In genomic region chr3:87523701-87524100, GRCm38 (mm10) we compare ENCODE assay signal across 23 mouse cellular contexts. TPM values are rescaled to one million over a fixed set of nuclear protein-coding genes. Genes with fewer than 3 reads are reported as not detected.
DNase-seq lines count a peak whose midpoint lies in the region; ATAC-seq and TF ChIP-seq lines count a peak whose summit lies in the region.
"Had no signal": no experiment of that assay in that cellular context is flagged by ENCODE, and none has a peak within 500 bp of the region (broad histone marks: within the 10 kb centered on the region; RNA-seq: fewer than 3 reads in every experiment).

No protein-coding gene starts in this region.

- no peak overlapping the region for H3K9ac ChIP-seq in embryonic facial prominence, embryonic 15.5 days
- H3K9ac ChIP-seq: embryonic facial prominence, embryonic 12.5 days; forebrain, embryonic 12.5 days; forebrain, embryonic 15.5 days; hindbrain, embryonic 12.5 days; hindbrain, embryonic 15.5 days; intestine, embryonic 15.5 days had no signal

- no peaks in the 10 kb centered on the region for H3K9me3 ChIP-seq in embryonic facial prominence, embryonic 15.5 days (replicated peaks)
- H3K9me3 ChIP-seq in embryonic facial prominence, embryonic 10.5 days, result no peaks in the 10 kb centered on the region
- H3K9me3 ChIP-seq: embryonic facial prominence, embryonic 12.5 days; forebrain, embryonic 12.5 days; forebrain, embryonic 15.5 days; heart, embryonic 10.5 days; hindbrain, embryonic 12.5 days; hindbrain, embryonic 15.5 days; intestine, embryonic 15.5 days had no signal

- H3K4me1 ChIP-seq in embryonic facial prominence, embryonic 15.5 days, result peaks cover 19% of the 10 kb centered on the region
- H3K4me1 ChIP-seq in embryonic facial prominence, embryonic 10.5 days, result peaks cover 18% of the 10 kb centered on the region
- peaks cover 28% of the 10 kb centered on the region for H3K4me1 ChIP-seq in thymus, adult 2 months (replicated peaks; ENCODE audit: control insufficient read depth, insufficient read depth, low read length)

- H3K27me3 ChIP-seq in embryonic facial prominence, embryonic 15.5 days, result no peaks in the 10 kb centered on the region
- H3K27me3 ChIP-seq in embryonic facial prominence, embryonic 10.5 days (replicated peaks; ENCODE audit: low read depth, poor library complexity, severe bottlenecking), result no peaks in the 10 kb centered on the region
- no peaks in the 10 kb centered on the region for H3K27me3 ChIP-seq in thymus, adult 2 months (ENCODE audit: control insufficient read depth, insufficient read depth, low read length)
- H3K27me3 ChIP-seq: embryonic facial prominence, embryonic 12.5 days; forebrain, embryonic 12.5 days; forebrain, embryonic 15.5 days; hindbrain, embryonic 12.5 days; hindbrain, embryonic 15.5 days; intestine, embryonic 15.5 days had no signal

- no peak for ATAC-seq in embryonic facial prominence, embryonic 15.5 days (ENCODE audit: insufficient number of reproducible peaks, low FRiP score, low TSS enrichment, low read depth)
- peak; percentile 2 for ATAC-seq in CD4-positive, CD25-positive, alpha-beta regulatory T cell, adult 4 months
- ATAC-seq in megakaryocyte-erythroid progenitor cell, adult 5-6 weeks (replicated peaks; ENCODE audit: low FRiP score, low TSS enrichment, poor library complexity, severe bottlenecking), result no peak
- ATAC-seq: forebrain, embryonic 15.5 days; intestine, embryonic 15.5 days; Patski had no signal

- H3K27ac ChIP-seq in embryonic facial prominence, embryonic 15.5 days (replicated peaks), result 0 out of 2 replicates have a peak overlapping the region, but pooled peaks have one; percentile 31
- H3K27ac ChIP-seq in embryonic facial prominence, embryonic 10.5 days (replicated peaks), result no peak overlapping the region
- no peak overlapping the region for H3K27ac ChIP-seq in thymus, adult 2 months (ENCODE audit: control insufficient read depth, insufficient read depth, low read length)
- H3K27ac ChIP-seq: embryonic facial prominence, embryonic 12.5 days; forebrain, embryonic 12.5 days; forebrain, embryonic 15.5 days; heart, adult 2 months; heart, embryonic 10.5 days; hindbrain, embryonic 12.5 days; hindbrain, embryonic 15.5 days; intestine, embryonic 15.5 days had no signal

- H3K4me3 ChIP-seq in embryonic facial prominence, embryonic 15.5 days (replicated peaks), result no peak overlapping the region
- H3K4me3 ChIP-seq in embryonic facial prominence, embryonic 10.5 days, result no peak overlapping the region
- H3K4me3 ChIP-seq in thymus, adult 2 months (ENCODE audit: control insufficient read depth, insufficient read depth, low read length), result no peak overlapping the region
- H3K4me3 ChIP-seq: embryonic facial prominence, embryonic 12.5 days; erythroblast, embryonic 14.5 days; forebrain, embryonic 12.5 days; forebrain, embryonic 15.5 days; heart, adult 2 months; heart, embryonic 10.5 days; hindbrain, embryonic 12.5 days; hindbrain, embryonic 15.5 days; intestine, embryonic 15.5 days had no signal

- 88% methylated on average over 9 of the region's 9 CpGs for WGBS in embryonic facial prominence, embryonic 15.5 days
- 95% methylated on average over 9 of the region's 9 CpGs for WGBS in embryonic facial prominence, embryonic 10.5 days
- 13% methylated on average over 9 of the region's 9 CpGs for WGBS in thymus, adult 2 months

- H3K36me3 ChIP-seq in embryonic facial prominence, embryonic 15.5 days, result peaks cover 10% of the 10 kb centered on the region
- peaks cover 17% of the 10 kb centered on the region for H3K36me3 ChIP-seq in embryonic facial prominence, embryonic 10.5 days (replicated peaks)
- no peaks in the 10 kb centered on the region for H3K36me3 ChIP-seq in thymus, adult 2 months (ENCODE audit: control insufficient read depth, insufficient read depth, low read length)

- H3K4me2 ChIP-seq in embryonic facial prominence, embryonic 15.5 days (replicated peaks), result no peak overlapping the region
- H3K4me2 ChIP-seq: embryonic facial prominence, embryonic 12.5 days; forebrain, embryonic 12.5 days; forebrain, embryonic 15.5 days; hindbrain, embryonic 12.5 days; hindbrain, embryonic 15.5 days; intestine, embryonic 15.5 days had no signal

- TF ChIP-seq CTCF in thymus, adult 2 months (IDR thresholded peaks at IDR 0.05; ENCODE audit: borderline replicate concordance, control insufficient read depth, extremely low read depth, insufficient read depth, low read length, poor library complexity), result no peak

- TF ChIP-seq POLR2A in thymus, adult 2 months (IDR thresholded peaks at IDR 0.05; ENCODE audit: control insufficient read depth, extremely low read depth, insufficient read depth, low read length, poor library complexity), result no peak

- DNase-seq in embryonic facial prominence, embryonic 10.5 days (ENCODE audit: low spot score), result no peak
- peak; percentile 50 for DNase-seq in naive thymus-derived CD4-positive, alpha-beta T cell, adult 2 months (ENCODE audit: low read depth)
- DNase-seq in adipocyte (ENCODE audit: low spot score), result no peak
- no peak for DNase-seq in thymus, adult 2 months
- DNase-seq: adrenal gland, postnatal 10 days; adrenal gland, postnatal 36 days; cerebellum, adult 18-20 months; cerebellum, adult 9-10 months; cerebellum, postnatal 14 days; gastrocnemius, postnatal 25 days; heart, adult 2 months had no signal

RNA-seq across cellular contexts. Expression of gene Etv3, which starts 1.5 kb away (rescaled TPM):
- polyA plus RNA-seq in embryonic facial prominence, embryonic 15.5 days (2015; fragmentation: Nextera tagmentation; extraction: Ambion mirVana), result 23.2 and 23.8 TPM in 2 replicates
- polyA plus RNA-seq in embryonic facial prominence, embryonic 10.5 days (2016; fragmentation: Nextera tagmentation; extraction: Ambion mirVana), result 11.9 and 14.0 TPM in 2 replicates
- 10 to 100 TPM; 24.6 to 37.8 TPM for polyA plus RNA-seq in CD4-positive, CD25-positive, alpha-beta regulatory T cell, adult 4 months (2017; shearing (Covaris generic))
- polyA plus RNA-seq in thymus, adult 2 months (2012; rRNA removed), result 38.4 and 40.9 TPM in 2 replicates
- 8.6 and 11.5 TPM in 2 replicates for total RNA-seq in megakaryocyte-erythroid progenitor cell, adult 5-6 weeks (2014; fragmentation: Nextera tagmentation)
- 6.2 and 8.0 TPM in 2 replicates for total RNA-seq in megakaryocyte-erythroid progenitor cell, adult 5-6 weeks (2017)
